Mouse (Mus musculus): Measurements from ENCODE around the gene Tmem125. TPM values are rescaled to one million over a fixed set of nuclear protein-coding genes. Genes with fewer than 3 reads are reported as not detected.

The Tmem125 gene
- total and polyA plus RNA-seq, 3 experiments, result 1.8 to 3.2 TPM; not detected in 1

- H3K4me3 ChIP-seq (ENCODE audit: control insufficient read depth in 1 of 2, insufficient read depth in 1 of 2, low read depth in 2 of 2, low read length in 2 of 2), result no peak overlapping the region
- TF ChIP-seq USF2 (IDR thresholded peaks at IDR 0.05; ENCODE audit: borderline replicate concordance in 1 of 2, insufficient read depth in 1 of 2, low read depth in 1 of 2, low read length in 2 of 2) (no peak), ZKSCAN1 (IDR thresholded peaks at IDR 0.05; ENCODE audit: low read depth, low read length) (no peak), CTCF (IDR thresholded peaks at IDR 0.05 in 2 of 3, conservative IDR thresholded peaks at IDR 0.05 in 1 of 3; ENCODE audit: control insufficient read depth in 1 of 3, insufficient read depth in 1 of 3, low read depth in 2 of 3, low read length in 3 of 3, poor library complexity in 1 of 3, severe bottlenecking in 1 of 3) (no peak), HCFC1 (IDR thresholded peaks at IDR 0.05; ENCODE audit: low read depth, low read length) (no peak), CHD1 (IDR thresholded peaks at IDR 0.05; ENCODE audit: low read depth, low read length) (no peak), TBP (IDR thresholded peaks at IDR 0.05; ENCODE audit: low read depth, low read length) (no peak), BHLHE40 (IDR thresholded peaks at IDR 0.05; ENCODE audit: borderline replicate concordance, low read depth, low read length) (no peak), NRF1 (IDR thresholded peaks at IDR 0.05; ENCODE audit: insufficient read depth, low read depth, low read length, poor library complexity, severe bottlenecking) (no peak), TCF12 (IDR thresholded peaks at IDR 0.05; ENCODE audit: low read depth, low read length) (no peak), POLR2AphosphoS5 (IDR thresholded peaks at IDR 0.05; ENCODE audit: borderline replicate concordance, low read depth, low read length) (no peak), SIN3A (IDR thresholded peaks at IDR 0.05; ENCODE audit: low read length) (no peak), ZMIZ1 (IDR thresholded peaks at IDR 0.05; ENCODE audit: low read depth, low read length) (no peak), RAD21 (IDR thresholded peaks at IDR 0.05; ENCODE audit: low read depth, low read length) (no peak), POLR2A (IDR thresholded peaks at IDR 0.05; ENCODE audit: control insufficient read depth in 1 of 2, insufficient read depth in 1 of 2, low read depth in 1 of 2, low read length in 2 of 2, poor library complexity in 1 of 2) (no peak), ETS1 (IDR thresholded peaks at IDR 0.05; ENCODE audit: low read depth, low read length) (no peak), MYB (IDR thresholded peaks at IDR 0.05; ENCODE audit: low read depth, low read length) (no peak)
- H3K36me3 ChIP-seq (ENCODE audit: control insufficient read depth in 1 of 2, insufficient read depth in 2 of 2, low read length in 2 of 2), result no peaks in the 10 kb centered on the region
- no peaks in the 10 kb centered on the region for H3K79me2 ChIP-seq (ENCODE audit: control insufficient read depth, insufficient read depth, low read length, poor library complexity)
- no peak overlapping the region for H3K27ac ChIP-seq (ENCODE audit: control insufficient read depth, low read depth, low read length)
- no peaks in the 10 kb centered on the region for H3K9me3 ChIP-seq (replicated peaks; ENCODE audit: insufficient read depth, low read length)
- no peak overlapping the region for H3K9ac ChIP-seq (ENCODE audit: control insufficient read depth, low read depth, low read length, poor library complexity, severe bottlenecking)
- no peak for DNase-seq (ENCODE audit: low read depth, low spot score)
- H3K27me3 ChIP-seq (ENCODE audit: control insufficient read depth in 1 of 2, insufficient read depth in 2 of 2, low read length in 2 of 2), result peaks cover 8 to 19% of the 10 kb centered on the region in 2 experiments
- H3K4me1 ChIP-seq (ENCODE audit: control insufficient read depth in 1 of 2, insufficient read depth in 2 of 2, low read length in 2 of 2), result no peaks in the 10 kb centered on the region
Observed at GRCm38 (mm10) chr4:118532663-118533062, 11.2 kb downstream of the Tmem125 start.

- Histone ChIP-seq H3K9me3 (replicated peaks; ENCODE audit: insufficient read depth, low read length) (no peaks in the 10 kb centered on the region), H3K36me3 (ENCODE audit: control insufficient read depth in 1 of 2, insufficient read depth in 2 of 2, low read length in 2 of 2) (no peaks in the 10 kb centered on the region), H3K27me3 (ENCODE audit: control insufficient read depth in 1 of 2, insufficient read depth in 2 of 2, low read length in 2 of 2) (peaks cover 3 to 8% of the 10 kb centered on the region in 2 experiments), H3K4me1 (ENCODE audit: control insufficient read depth in 1 of 2, insufficient read depth in 2 of 2, low read length in 2 of 2) (no peaks in the 10 kb centered on the region), H3K79me2 (ENCODE audit: control insufficient read depth, insufficient read depth, low read length, poor library complexity) (no peaks in the 10 kb centered on the region), H3K27ac (ENCODE audit: control insufficient read depth, low read depth, low read length) (no peak overlapping the region), H3K9ac (ENCODE audit: control insufficient read depth, low read depth, low read length, poor library complexity, severe bottlenecking) (no peak overlapping the region), H3K4me3 (ENCODE audit: control insufficient read depth in 1 of 2, insufficient read depth in 1 of 2, low read depth in 2 of 2, low read length in 2 of 2) (no peak overlapping the region)
- DNase-seq (ENCODE audit: low read depth, low spot score), result no peak
- TF ChIP-seq SIN3A (IDR thresholded peaks at IDR 0.05; ENCODE audit: low read length), result no peak
- TF ChIP-seq SMC3 (IDR thresholded peaks at IDR 0.05; ENCODE audit: low read depth, low read length), result no peak
- no peak for TF ChIP-seq EP300 (IDR thresholded peaks at IDR 0.05; ENCODE audit: low read depth in 1 of 2, low read length in 2 of 2)
- no peak for TF ChIP-seq USF1 (IDR thresholded peaks at IDR 0.05; ENCODE audit: low read depth, low read length)
- no peak for TF ChIP-seq HCFC1 (IDR thresholded peaks at IDR 0.05; ENCODE audit: low read depth, low read length)
Observed at GRCm38 (mm10) chr4:118527720-118528119, 16.1 kb downstream of the Tmem125 start.

Data from MEL (cell line).